Mouse (Mus musculus): ENCODE measurements around the gene Esyt3. TPM values are rescaled to one million over a fixed set of nuclear protein-coding genes. Genes with fewer than 3 reads are reported as not detected.

Esyt3 gene
- polyA plus RNA-seq, 1 experiment = 4.9 TPM

GRCm38 (mm10) chr9:99353390-99353789 is 5.0 kb downstream of the Esyt3 start:
- H3K27me3 ChIP-seq (ENCODE audit: control insufficient read depth, insufficient read depth, low read length, poor library complexity, severe bottlenecking) = peaks cover 2% of the 10 kb centered on the region; the same call in 1 of the 2 replicates
- no peak for TF ChIP-seq EP300 (IDR thresholded peaks at IDR 0.05; ENCODE audit: insufficient read depth, low read depth, low read length)
- TF ChIP-seq CTCF (IDR thresholded peaks at IDR 0.05; ENCODE audit: low read depth, low read length) = no peak
- no peak for TF ChIP-seq POLR2A (IDR thresholded peaks at IDR 0.05; ENCODE audit: insufficient read depth, low read length)
- no peaks in the 10 kb centered on the region for H3K4me1 ChIP-seq (ENCODE audit: control insufficient read depth, insufficient read depth, low read length)
- no peaks in the 10 kb centered on the region for H3K9me3 ChIP-seq (replicated peaks; ENCODE audit: control insufficient read depth, insufficient read depth, low read length, poor library complexity, severe bottlenecking)
- no peak overlapping the region for H3K9ac ChIP-seq (ENCODE audit: low read depth, poor library complexity, severe bottlenecking)
- H3K4me3 ChIP-seq (ENCODE audit: low read depth, low read length) = no peak overlapping the region
- no peaks in the 10 kb centered on the region for H3K36me3 ChIP-seq (ENCODE audit: control insufficient read depth, insufficient read depth, low read length, poor library complexity, severe bottlenecking)
- H3K27ac ChIP-seq (ENCODE audit: insufficient read depth, low read length) = no peak overlapping the region

GRCm38 (mm10) chr9:99352964-99353363 is 5.4 kb downstream of the Esyt3 start:
- H3K4me3 ChIP-seq (ENCODE audit: low read depth, low read length) = no peak overlapping the region
- no peaks in the 10 kb centered on the region for H3K36me3 ChIP-seq (ENCODE audit: control insufficient read depth, insufficient read depth, low read length, poor library complexity, severe bottlenecking)

GRCm38 (mm10) chr9:99345351-99345792 is 13.0 kb downstream of the Esyt3 start:
- Histone ChIP-seq H3K4me1 (ENCODE audit: control insufficient read depth, insufficient read depth, low read length) (no peaks in the 10 kb centered on the region), H3K9me3 (replicated peaks; ENCODE audit: control insufficient read depth, insufficient read depth, low read length, poor library complexity, severe bottlenecking) (no peaks in the 10 kb centered on the region), H3K27ac (ENCODE audit: insufficient read depth, low read length) (no peak overlapping the region), H3K27me3 (ENCODE audit: control insufficient read depth, insufficient read depth, low read length, poor library complexity, severe bottlenecking) (no peaks in the 10 kb centered on the region), H3K9ac (ENCODE audit: low read depth, poor library complexity, severe bottlenecking) (no peak overlapping the region), H3K4me3 (ENCODE audit: low read depth, low read length) (no peak overlapping the region), H3K36me3 (ENCODE audit: control insufficient read depth, insufficient read depth, low read length, poor library complexity, severe bottlenecking) (no peaks in the 10 kb centered on the region)
- TF ChIP-seq EP300 (IDR thresholded peaks at IDR 0.05; ENCODE audit: insufficient read depth, low read depth, low read length) (no peak), CTCF (IDR thresholded peaks at IDR 0.05; ENCODE audit: low read depth, low read length) (no peak), POLR2A (IDR thresholded peaks at IDR 0.05; ENCODE audit: insufficient read depth, low read length) (no peak)

More at GRCm38 (mm10) chr9:99352964-99353363, 5.4 kb downstream of the Esyt3 start:
- no peak overlapping the region for H3K27ac ChIP-seq (ENCODE audit: insufficient read depth, low read length)
- no peaks in the 10 kb centered on the region for H3K9me3 ChIP-seq (replicated peaks; ENCODE audit: control insufficient read depth, insufficient read depth, low read length, poor library complexity, severe bottlenecking)
- TF ChIP-seq EP300 (IDR thresholded peaks at IDR 0.05; ENCODE audit: insufficient read depth, low read depth, low read length) (no peak), POLR2A (IDR thresholded peaks at IDR 0.05; ENCODE audit: insufficient read depth, low read length) (no peak), CTCF (IDR thresholded peaks at IDR 0.05; ENCODE audit: low read depth, low read length) (no peak)
- no peaks in the 10 kb centered on the region for H3K4me1 ChIP-seq (ENCODE audit: control insufficient read depth, insufficient read depth, low read length)
- peaks cover 2% of the 10 kb centered on the region; the same call in 1 of the 2 replicates for H3K27me3 ChIP-seq (ENCODE audit: control insufficient read depth, insufficient read depth, low read length, poor library complexity, severe bottlenecking)
- no peak overlapping the region for H3K9ac ChIP-seq (ENCODE audit: low read depth, poor library complexity, severe bottlenecking)

GRCm38 (mm10) chr9:99341600-99341999 is 16.8 kb downstream of the Esyt3 start:
- H3K27me3 ChIP-seq (ENCODE audit: control insufficient read depth, insufficient read depth, low read length, poor library complexity, severe bottlenecking) = no peaks in the 10 kb centered on the region
- no peak overlapping the region for H3K4me3 ChIP-seq (ENCODE audit: low read depth, low read length)
- H3K9me3 ChIP-seq (replicated peaks; ENCODE audit: control insufficient read depth, insufficient read depth, low read length, poor library complexity, severe bottlenecking) = no peaks in the 10 kb centered on the region
- no peak overlapping the region for H3K9ac ChIP-seq (ENCODE audit: low read depth, poor library complexity, severe bottlenecking)
- no peak for TF ChIP-seq EP300 (IDR thresholded peaks at IDR 0.05; ENCODE audit: insufficient read depth, low read depth, low read length)
- TF ChIP-seq POLR2A (IDR thresholded peaks at IDR 0.05; ENCODE audit: insufficient read depth, low read length) = no peak
- no peak for TF ChIP-seq CTCF (IDR thresholded peaks at IDR 0.05; ENCODE audit: low read depth, low read length)
- H3K27ac ChIP-seq (ENCODE audit: insufficient read depth, low read length) = no peak overlapping the region
- H3K4me1 ChIP-seq (ENCODE audit: control insufficient read depth, insufficient read depth, low read length) = no peaks in the 10 kb centered on the region
- H3K36me3 ChIP-seq (ENCODE audit: control insufficient read depth, insufficient read depth, low read length, poor library complexity, severe bottlenecking) = no peaks in the 10 kb centered on the region

GRCm38 (mm10) chr9:99340126-99340525 is 18.2 kb downstream of the Esyt3 start:
- H3K27ac ChIP-seq (ENCODE audit: insufficient read depth, low read length) = no peak overlapping the region
- no peaks in the 10 kb centered on the region for H3K9me3 ChIP-seq (replicated peaks; ENCODE audit: control insufficient read depth, insufficient read depth, low read length, poor library complexity, severe bottlenecking)
- no peaks in the 10 kb centered on the region for H3K4me1 ChIP-seq (ENCODE audit: control insufficient read depth, insufficient read depth, low read length)
- no peak overlapping the region for H3K4me3 ChIP-seq (ENCODE audit: low read depth, low read length)
- TF ChIP-seq POLR2A (IDR thresholded peaks at IDR 0.05; ENCODE audit: insufficient read depth, low read length) (no peak), CTCF (IDR thresholded peaks at IDR 0.05; ENCODE audit: low read depth, low read length) (no peak), EP300 (IDR thresholded peaks at IDR 0.05; ENCODE audit: insufficient read depth, low read depth, low read length) (no peak)
- no peaks in the 10 kb centered on the region for H3K27me3 ChIP-seq (ENCODE audit: control insufficient read depth, insufficient read depth, low read length, poor library complexity, severe bottlenecking)
- H3K9ac ChIP-seq (ENCODE audit: low read depth, poor library complexity, severe bottlenecking) = no peak overlapping the region
- no peaks in the 10 kb centered on the region for H3K36me3 ChIP-seq (ENCODE audit: control insufficient read depth, insufficient read depth, low read length, poor library complexity, severe bottlenecking)

- Histone ChIP-seq H3K9ac (ENCODE audit: low read depth, poor library complexity, severe bottlenecking) (no peak overlapping the region), H3K27me3 (ENCODE audit: control insufficient read depth, insufficient read depth, low read length, poor library complexity, severe bottlenecking) (no peaks in the 10 kb centered on the region)
Measured at GRCm38 (mm10) chr9:99339182-99339581, 19.2 kb downstream of the Esyt3 start.

More at GRCm38 (mm10) chr9:99339182-99339581, 19.2 kb downstream of the Esyt3 start:
- no peaks in the 10 kb centered on the region for H3K4me1 ChIP-seq (ENCODE audit: control insufficient read depth, insufficient read depth, low read length)
- no peaks in the 10 kb centered on the region for H3K9me3 ChIP-seq (replicated peaks; ENCODE audit: control insufficient read depth, insufficient read depth, low read length, poor library complexity, severe bottlenecking)
- no peak overlapping the region for H3K4me3 ChIP-seq (ENCODE audit: low read depth, low read length)
- TF ChIP-seq CTCF (IDR thresholded peaks at IDR 0.05; ENCODE audit: low read depth, low read length) (peak; percentile 15), POLR2A (IDR thresholded peaks at IDR 0.05; ENCODE audit: insufficient read depth, low read length) (no peak), EP300 (IDR thresholded peaks at IDR 0.05; ENCODE audit: insufficient read depth, low read depth, low read length) (no peak)
- H3K36me3 ChIP-seq (ENCODE audit: control insufficient read depth, insufficient read depth, low read length, poor library complexity, severe bottlenecking) = no peaks in the 10 kb centered on the region
- H3K27ac ChIP-seq (ENCODE audit: insufficient read depth, low read length) = no peak overlapping the region
